Mouse (Mus musculus) lung, adult 2 months (tissue): Measurements from ENCODE around the gene Trhde.

Experiments
- CTCF ChIP-seq: fragments of 200-500 bp; IDR thresholded peaks from 2 replicates; pipeline ENCODE4 v1.5.1; 2011; ENCODE audit warnings: mild to moderate bottlenecking, low read length, control low read depth; ENCODE audit not compliant: insufficient read depth
- POLR2A ChIP-seq: fragments of 200-500 bp; IDR thresholded peaks from 2 replicates; pipeline ENCODE4 v1.6.1; 2011; ENCODE audit warnings: low read depth, mild to moderate bottlenecking, control low read depth, low read length, borderline replicate concordance; ENCODE audit errors: extremely low read depth

DNA sequence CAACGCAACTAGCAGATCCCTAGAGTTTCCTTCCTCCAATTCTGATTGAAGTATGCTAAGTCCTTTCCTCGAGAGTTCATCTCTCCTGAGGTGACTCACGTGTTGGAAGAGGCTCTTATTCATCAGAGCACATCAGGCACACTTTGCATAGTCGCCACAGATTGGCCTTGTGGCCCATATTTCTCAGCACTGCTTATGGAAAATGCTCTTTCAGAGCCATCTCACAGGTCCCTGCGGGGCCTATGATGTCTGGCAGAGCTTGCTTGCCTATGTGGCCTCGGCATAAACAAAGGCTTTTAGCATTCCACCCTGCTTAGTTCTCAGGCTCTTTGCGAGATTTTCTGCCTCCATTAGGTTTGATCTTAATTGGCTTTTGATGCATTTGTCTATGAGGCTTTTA, 396.8 kb downstream of the Trhde start:
- TF ChIP-seq CTCF (no peak), POLR2A (no peak)
